Mouse (Mus musculus): ENCODE measurements around the gene Cnr1. TPM values are rescaled to one million over a fixed set of nuclear protein-coding genes. Genes with fewer than 3 reads are reported as not detected.

The Cnr1 gene
- total RNA-seq, 2 experiments from 2014 or later = 4.3 TPM

DNA sequence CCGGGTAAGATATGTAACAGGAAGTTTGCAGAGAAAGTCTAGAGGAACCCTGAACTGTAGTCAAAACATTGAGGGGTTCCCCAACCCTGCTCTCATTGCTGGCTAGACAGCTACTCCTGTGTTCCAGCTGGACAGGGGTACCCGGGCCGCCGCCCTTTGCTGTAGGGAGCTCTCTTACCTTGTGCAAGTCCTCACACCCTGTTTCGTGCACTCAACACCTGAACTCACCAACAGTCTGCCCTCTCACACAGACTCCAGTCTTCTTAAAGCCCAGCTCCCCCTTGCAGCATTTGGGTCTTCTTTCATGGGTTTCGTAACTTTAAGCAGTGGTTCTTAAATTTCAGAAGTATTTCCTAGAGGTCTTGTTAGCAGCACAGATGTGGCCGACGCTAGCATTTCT is 7.0 kb downstream of the Cnr1 start:
- no peak for DNase-seq

DNA sequence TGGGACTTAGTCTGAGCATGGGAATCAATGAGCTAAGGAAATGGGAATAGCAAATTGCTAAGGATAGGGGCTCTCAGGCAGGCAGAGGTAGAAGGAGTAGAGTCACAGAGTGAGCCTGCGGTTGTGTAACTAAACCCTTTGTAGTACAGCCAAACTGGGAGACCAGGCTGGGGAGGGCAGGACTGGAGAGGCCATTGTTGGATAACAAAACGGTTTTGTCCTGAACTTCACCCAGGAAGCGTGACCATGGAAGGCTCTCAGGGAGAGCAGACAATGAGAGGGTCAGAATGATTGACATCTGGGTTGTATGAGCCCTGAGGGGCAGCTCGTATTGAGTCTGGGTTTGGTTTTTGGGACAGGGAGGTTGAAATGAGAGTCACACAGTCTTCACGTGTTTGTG is 17.2 kb downstream of the Cnr1 start:
- DNase-seq = no peak

- no peak for DNase-seq
Observed at GRCm38 (mm10) chr4:33943936-33944335, 19.5 kb downstream of the Cnr1 start.

DNA sequence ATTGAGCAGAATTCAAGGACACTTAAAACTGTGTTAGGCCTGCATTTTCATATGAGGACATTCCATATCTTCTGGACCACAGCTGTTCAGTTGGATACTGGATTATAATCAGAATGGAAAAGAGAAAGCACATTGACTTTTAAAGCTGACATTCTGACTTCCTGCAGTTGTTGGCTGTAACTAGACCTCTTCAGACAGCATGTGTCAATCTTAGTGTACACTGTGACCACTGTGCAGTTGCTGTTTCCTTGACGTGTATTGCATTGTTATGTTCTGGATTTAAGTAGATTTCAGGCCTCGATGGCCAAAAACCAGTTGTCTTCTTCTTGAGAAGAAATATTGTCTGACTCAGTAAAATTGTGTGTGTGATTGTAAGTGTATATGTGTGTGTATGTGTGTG is 21.3 kb downstream of the Cnr1 start:
- DNase-seq = no peak

DNA sequence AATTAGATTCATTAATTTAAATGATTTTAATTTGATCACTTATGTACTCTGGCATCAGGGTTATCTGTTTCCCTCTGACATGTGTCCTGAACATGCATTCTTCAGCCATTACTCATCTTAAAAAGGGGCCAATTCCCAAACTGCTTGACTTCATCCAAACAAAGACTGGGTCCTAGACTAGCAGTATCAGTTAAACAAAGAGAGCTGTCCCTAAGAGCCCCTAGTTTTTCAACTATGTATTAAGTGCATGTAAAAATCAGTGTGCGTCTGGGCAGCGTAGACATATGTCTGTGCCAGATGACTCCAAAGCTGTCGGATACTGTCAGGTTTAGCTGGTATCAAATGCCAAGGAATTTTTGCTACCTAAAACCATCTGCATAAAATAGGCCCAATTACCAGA is 23.2 kb downstream of the Cnr1 start:
- DNase-seq = no peak

DNA sequence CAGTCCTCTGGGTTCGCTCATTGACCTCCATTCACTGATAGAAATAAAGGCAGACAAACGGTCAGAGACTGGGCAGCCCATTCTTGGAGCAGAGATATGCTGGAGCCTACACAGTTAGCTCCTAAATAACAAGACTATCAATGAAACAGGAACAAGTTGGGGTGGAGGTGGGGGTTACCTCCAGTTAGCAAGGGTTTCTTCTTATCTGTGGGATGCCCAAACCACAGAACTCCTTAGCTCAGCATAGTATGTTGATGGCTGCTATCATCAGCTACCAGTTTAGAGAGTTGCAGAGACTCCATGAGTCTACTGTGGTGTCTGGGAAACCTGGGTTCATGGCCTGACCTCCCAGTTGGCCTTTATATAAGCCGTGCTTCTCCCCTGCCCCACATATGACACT is 33.0 kb downstream of the Cnr1 start:
- no peak for DNase-seq

- DNase-seq = no peak
Observed at GRCm38 (mm10) chr4:33958515-33958914, 34.1 kb downstream of the Cnr1 start.

- no peak for DNase-seq
Observed at GRCm38 (mm10) chr4:33959841-33960240, 35.4 kb downstream of the Cnr1 start.

- no peak for DNase-seq
Observed at GRCm38 (mm10) chr4:33970726-33971125, 46.3 kb downstream of the Cnr1 start.

DNA sequence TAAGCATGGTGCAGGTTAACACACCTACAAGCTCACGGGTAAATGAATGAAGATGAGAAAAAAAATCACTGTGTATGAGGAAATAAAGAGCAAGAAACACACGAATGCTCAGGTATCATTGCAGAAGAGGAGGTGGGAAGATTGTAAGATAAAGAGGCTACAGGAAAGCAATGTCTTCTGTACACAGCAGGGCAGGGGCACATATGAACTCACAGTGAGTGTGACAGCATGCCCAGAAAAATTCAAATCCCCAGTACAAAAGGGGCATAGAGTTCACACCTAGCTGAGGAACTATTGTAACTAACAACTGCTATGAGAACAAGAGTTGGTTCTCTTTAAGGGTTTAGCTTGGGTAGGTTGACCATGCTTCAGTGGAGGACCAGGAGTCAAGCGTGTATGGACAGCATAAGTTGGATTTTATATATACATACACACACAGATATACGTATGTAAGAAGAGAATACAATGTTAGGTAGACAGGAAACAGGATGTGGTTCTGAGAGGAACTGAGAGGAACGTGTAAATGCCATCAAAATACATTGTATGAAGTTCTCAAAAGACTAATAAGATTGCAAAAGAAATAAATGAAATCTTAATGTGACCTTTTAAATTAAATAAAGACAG is 64.2 kb downstream of the Cnr1 start:
- no peak for DNase-seq

GRCm38 (mm10) chr4:33992687-33993086 is 68.3 kb downstream of the Cnr1 start:
- DNase-seq = no peak

DNA sequence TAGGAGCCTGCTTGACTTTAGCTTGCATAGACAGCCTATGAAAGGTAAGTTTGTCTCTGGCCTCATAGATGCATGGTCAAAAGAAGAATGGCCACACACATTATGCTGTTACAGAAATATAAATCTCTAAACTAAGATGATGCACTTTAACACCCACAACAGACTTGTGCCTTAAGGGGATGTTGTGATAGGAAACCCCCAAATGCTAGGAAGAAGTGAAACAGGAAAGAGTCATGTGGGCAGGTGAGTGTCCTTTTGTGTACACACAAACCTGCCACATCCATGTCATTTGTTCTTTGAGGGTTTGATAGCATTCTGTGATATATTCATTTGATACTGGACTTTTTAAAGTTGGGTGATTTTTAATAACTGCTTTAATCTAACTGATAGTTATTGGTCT is 72.0 kb downstream of the Cnr1 start:
- no peak for DNase-seq

Other genes starting within 250 kb of the Cnr1 start
- under 1 TPM in 1 of 2 experiments, not detected in 1; 0.35 TPM for gene Spaca1, start 125.6 kb downstream of the Cnr1 start, total RNA-seq (2021)